Mouse (Mus musculus) kidney, adult 8-10 months (tissue): ENCODE results near the gene Sgf29.
"Not testable (repeated sequence)": the region's sequence is repeated elsewhere in the genome, so short reads cannot be mapped to it uniquely, and the experiment has no call there.

ENCODE experiments used
- DNase-seq, 2 experiments: peaks; one replicate each; pipeline ENCODE4 v3.0.0; 2022

Gene Sgf29

DNA sequence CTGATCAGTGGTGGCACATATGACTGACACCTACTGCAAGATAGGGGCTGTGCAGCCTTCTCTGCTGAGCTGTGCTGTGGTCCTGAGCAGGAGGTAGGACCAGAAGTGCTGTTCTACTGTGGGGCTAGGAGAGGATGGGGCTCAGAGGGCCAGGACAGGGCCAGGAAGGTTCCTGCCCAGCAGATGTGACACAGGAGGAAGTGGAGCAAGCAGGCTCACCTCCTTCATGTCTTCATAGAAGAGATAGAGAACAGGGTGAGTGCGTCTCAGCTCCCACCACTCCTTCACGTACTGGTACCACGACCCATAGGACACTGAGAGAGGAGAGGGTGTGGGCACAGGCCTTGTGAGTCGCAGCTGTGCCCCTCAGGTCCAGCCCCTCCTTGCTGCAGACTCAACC is 39.0 kb downstream of the Sgf29 start:
- DNase-seq = not testable (repeated sequence)

DNA sequence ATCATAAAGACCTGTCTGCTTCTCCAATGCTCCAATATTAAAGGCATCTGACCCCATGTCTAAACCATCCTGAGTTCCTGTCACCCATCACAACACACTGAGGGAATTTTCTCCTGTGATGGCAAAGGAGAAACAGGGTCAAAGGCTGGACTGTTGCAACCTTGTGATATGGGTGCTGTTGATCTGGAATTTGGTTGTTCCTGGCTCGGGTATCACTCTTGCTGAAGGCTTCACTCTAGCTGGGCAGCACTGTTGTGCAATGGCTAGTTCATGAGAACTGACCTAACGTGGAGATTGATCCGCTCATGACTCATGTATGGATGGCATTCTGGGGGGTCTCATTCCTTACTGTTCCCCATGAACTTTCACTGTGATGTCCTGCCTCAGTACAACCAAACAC is 39.9 kb downstream of the Sgf29 start:
- DNase-seq = no peak

DNA sequence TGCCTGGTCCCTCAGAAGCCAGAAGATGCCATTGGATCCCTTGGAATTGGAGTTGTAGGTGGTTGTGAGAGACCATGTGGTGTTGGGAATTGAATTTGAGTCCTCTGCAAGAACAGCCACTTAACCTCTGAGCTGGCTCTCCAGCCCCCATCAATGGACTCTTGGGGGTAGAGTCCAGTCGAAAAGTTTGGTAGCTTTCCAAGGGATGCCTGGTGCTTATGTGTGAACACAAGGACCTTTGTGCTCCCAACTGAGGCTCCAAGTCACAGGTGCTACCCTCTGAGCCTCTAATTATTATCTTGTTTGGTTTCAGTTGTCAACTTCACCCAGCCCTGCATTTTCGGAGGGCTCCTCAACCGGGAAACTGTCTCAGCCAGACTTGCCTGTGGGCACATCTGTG is 41.6 kb downstream of the Sgf29 start:
- DNase-seq = peak; percentile 66 to 88

DNA sequence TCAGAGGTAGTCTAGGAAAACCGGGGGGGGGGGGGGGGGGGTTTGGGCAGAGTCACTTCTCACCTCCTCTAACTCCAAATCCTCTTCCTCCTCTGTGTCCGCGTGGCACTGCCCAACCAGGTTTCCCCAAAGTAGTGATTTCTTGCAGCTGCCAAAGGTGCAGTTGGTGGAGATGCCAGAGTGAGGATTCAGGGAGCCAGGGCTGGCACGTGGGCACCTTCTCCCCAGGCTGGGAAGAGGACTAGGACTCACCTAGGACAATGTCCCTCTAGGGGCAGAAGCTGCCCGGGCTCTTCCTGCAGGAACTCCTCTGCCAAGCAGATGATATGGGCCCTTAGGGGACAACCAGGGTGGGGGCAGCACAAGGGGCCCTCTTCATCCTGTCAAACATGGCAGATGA is 42.6 kb downstream of the Sgf29 start:
- DNase-seq = no peak

DNA sequence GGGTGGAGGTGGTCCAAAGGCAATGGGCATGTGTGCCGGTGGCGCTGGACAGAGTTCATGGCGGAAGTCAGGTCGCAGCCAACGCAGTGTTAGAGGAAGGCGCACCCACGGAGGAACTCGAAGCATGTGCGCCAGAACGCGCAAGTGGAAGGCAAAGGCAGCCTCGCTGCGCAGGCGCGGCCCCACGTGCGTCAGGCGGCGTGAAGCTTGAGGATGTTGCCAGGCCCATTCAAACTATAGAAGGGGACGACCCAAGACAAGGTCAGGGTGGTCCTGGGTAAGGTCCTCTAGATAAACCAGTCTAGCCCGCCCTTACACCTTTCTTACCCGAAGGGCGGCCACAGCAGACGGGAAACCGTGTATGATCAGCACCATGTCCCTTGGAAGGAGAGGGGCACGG is 43.3 kb downstream of the Sgf29 start:
- DNase-seq = no peak

DNA sequence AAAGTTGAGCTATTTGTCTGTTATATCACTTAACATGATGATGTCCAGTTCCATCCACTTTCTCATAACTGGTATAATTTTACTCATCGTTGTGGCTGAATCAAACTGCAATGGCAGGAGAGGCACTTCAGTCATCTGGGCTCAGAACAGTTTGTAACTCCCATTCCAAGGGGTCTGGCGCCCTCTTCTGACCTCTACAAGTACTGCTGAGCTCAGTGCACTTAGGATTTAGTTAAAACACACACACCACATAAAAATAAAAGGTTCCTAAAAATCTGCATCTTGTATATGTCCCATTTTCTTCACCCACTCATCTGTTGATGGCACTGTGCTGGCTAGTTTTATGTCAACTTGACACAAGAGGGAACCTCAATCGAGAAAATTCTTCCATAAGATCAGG is 44.1 kb downstream of the Sgf29 start:
- DNase-seq = peak; percentile 81 to 93

DNA sequence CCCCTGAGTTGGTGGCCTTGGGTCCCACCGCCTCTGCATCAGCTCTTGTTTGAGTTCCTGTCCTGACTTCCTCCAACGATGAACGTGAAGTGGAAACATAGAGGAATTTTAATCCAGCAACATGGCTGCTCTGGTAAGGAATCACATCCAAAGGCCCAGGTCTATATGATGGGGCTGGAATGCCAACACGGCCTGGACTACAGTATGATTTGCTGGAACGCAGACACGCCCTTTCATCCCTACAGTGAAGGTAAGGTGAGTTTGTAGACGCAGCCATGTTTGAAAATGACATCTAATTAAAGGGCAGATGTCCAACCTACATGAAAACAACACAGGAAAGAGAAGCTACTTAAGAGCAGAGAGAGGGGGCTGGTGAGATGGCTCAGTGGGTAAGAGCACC is 44.7 kb downstream of the Sgf29 start:
- DNase-seq = no peak

DNA sequence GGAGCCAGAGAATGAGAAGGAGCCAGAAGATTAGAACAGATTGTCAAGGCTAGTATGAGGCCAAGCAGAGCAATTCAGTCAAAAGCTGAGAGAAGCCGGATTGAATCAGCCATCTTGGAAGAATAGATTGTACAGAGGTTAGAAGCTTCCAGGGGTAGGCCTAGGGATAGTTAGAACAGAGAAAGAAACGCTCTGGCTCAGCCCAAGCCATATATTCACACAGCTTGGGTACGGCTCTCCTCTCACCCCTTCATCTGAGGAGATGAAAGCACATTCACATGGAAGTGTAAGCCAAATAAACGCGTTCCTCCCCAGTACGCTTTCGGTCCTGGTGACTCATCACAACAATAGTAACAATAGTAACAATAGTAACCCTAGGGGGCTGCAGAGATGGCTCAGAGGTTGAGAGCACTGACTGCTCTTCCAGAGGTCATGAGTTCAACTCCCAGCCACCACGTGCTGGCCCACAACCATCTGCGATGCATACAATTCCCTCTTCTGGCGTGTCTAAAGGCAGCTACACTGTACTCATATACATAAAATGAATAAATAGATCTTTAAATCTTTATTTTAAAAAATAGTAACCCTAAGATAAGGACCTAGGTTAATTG is 45.4 kb downstream of the Sgf29 start:
- DNase-seq = no peak

DNA sequence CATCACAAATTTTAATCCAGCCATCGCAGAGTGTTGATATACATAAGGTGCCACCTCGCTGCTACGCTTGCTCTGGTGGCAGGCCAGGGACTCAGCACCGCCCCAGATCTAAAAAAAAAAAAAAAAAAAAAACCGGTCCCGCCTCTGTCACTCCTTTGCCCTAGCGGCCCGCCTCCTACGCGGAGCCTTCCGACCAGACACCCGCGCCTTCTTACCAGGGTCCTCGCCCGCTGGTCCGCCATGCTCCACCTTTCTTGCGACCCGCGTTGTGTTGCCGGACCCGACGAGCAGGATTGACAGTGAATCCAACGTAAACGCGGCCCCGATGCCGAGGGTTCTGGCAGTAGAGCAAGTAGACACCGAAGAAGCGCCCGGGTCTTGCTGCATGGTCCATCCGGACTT is 46.1 kb downstream of the Sgf29 start, which contains the start of gene Bola2:
TSS of gene Bola2 (plus strand) at position 192 of the 402 bp plus-strand sequence.
- peak; percentile 61 to 69 for DNase-seq

DNA sequence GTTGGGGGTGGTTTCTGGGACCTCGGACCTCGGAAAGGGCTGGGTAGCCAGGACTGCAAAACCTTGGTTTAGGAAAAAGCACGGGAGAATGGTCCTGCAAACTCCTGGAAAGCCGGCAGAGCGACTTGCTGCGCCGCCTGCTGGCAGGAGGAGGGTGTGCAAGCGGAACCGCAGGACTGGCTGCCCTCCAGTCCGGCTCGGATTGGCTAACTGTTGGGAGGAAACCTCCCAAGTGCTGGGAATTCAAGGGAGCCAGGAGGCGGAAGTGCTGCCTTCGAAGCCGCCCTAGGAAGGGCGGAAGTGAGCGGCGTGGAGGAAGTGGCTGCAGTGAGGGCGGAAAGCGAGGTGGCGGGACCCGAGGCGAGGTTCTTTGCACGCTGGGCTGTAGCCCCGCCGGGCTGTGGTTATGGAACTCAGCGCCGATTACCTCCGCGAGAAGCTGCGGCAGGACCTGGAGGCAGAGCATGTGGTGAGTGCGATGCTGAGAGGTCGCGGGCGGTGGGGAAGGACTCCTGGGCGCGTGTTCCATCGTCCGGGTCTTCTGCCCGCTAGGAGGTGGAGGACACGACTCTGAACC is 46.6 kb downstream of the Sgf29 start, which contains the start of gene Slx1b:
TSS of gene Slx1b (minus strand) at position 154 of the 577 bp plus-strand sequence.
- DNase-seq = peak; percentile 95 to 96

DNA sequence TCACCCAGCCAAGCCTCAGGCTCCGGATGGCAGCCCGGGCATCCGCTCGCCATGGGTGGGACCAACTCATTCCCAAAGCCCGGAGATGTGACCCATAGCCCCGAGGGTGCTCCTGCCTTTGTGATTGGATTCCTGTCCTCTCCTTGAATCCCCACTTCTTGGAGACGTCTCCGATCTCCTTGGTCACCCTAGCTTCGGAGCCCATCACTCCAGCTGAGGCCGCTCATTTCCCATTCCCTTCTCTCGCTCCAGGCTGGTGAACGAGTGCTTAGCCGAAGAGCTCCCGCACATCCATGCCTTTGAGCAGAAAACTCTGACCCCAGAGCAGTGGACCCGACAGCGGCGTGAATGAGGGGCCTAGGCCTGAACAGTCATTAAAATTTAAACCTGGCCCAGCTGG is 47.2 kb downstream of the Sgf29 start:
- no peak for DNase-seq

DNA sequence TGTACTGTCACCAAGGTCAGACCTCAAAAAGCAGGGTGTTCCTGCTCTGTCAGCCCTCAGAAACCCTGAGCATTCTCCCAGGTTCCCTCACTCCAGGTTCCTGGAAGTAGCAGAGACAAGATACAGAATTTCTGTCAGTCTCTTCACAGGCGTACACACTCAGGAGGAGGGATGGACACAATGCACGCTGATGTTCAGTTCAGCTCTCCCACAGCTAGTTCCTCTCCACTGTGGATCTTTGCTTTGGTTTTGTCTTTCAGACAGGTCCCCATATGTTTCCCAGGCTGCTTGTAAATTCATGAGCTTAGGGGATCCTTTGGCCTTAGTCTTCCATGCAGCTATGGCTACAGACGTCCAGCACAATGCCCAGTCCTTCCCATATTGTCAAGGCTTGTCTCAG is 47.8 kb downstream of the Sgf29 start:
- DNase-seq = no peak

DNA sequence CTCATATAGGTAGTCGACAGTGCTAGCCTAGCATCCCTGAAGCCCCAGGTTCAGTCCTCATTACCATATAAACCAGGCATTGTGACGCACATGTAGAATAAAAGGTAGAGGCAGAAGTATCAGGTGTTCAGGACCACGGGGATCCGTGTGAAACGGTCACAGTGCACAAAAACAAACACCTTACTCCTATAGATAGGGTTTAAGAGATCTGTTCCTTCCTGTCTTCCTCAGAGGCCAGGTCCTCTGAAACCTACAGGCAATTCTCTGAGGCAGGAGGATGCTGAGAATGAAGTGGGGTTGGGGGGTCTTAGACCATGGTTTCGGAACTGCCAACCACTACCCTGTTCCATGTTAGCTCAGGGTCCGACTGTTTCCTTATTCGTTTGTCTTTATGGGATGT is 48.7 kb downstream of the Sgf29 start:
- DNase-seq = no peak

DNA sequence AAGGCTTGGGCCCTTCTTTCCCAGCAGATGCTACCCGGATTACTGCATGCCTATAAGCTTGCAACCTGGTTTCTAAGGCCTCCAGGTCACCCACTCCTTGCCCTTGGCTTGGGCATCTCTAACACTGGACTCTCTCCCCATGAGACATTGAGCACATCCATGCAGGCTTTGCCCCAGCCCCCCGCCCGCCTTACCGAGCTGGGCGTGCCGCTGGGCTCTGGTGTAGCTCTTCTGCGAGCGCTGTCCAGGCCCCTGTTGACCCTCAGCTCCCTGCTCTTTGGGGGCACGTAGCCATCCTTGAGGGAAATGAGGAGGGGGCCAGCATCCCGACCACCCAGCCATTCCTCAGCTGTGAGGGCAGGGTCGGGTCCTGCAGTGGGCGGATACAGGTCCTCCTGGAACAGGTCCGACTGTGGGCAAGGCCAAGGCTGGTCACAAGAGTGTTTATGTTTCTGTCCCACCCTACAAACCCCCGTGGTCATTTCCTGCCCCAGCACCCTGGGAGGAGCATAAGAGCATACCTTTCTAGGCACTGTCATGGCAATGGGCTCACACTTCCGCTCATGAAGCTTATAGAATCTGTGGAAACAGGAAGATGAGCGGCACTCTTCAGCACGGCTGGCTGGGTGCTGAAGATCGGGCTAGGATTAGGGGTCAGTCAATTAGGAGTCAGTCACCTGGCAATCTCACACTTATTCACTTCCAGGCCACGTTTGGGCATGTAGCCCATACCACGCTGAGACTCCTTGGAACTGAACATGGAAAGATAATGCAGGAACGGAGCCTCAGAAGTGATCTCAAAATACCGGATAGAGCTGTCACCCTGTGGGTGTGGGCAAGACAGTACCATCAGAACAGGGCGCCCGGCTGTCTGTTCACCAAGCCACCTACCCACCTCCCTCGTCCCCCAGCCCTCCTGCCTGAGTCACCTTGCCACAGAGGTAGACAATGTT is 51.2 kb downstream of the Sgf29 start:
- DNase-seq = no peak

DNA sequence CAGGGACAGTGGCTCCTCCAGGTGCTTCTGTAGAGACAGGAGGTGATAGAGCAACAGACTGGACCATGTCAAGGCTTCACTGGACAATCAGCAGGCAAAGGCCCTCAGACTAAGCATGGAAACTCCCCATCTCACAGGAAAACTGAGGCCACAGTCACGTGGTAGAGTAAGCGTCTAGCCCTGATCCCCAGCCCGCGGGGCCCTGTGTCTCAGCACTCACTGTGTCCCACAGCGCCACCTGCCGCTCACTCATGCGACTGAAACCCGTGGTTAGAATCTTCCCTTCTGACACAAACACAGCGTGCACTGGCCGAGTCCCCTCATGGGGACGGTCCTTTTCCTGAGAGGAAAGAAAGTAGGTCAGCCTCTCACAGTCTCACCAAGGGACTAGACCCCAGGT is 52.0 kb downstream of the Sgf29 start:
- DNase-seq = peak; percentile 76 to 89

DNA sequence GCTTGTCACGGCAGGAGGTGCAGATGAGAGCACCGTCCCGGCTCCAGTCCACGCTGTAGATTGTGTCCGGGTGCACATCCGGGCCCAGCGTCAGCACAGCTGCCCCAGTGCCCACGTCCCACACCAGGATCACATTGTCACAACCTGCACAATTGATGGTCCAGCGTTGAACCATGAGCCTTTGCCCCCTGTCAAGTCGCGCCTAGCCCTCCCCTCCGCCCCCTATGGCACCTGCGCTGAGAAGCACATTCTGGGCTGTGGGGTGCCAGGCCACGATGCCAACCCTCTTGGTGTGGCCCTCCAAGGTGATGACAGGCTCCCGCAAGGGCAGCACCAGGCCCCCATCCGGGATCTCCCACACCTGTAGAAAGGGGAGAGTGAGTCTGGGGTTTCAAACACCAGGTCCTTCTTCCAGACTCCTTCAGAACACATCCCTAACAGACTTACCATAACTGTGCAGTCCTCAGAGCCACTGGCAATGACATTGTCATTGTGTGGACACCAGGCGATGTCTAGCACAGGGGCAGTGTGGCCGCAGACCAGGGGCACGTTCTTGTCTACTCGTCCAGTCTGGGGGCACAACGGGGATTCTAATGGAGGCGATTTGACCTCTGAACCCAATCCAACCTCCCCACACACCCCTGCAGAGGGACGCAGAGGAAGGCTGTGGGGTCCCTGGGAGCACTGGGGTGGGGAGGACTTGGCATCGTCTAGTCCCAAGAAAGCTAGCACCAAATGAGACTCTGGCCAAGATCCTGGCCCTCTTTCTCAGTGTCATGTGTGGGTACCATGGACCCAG is 52.6 kb downstream of the Sgf29 start:
- DNase-seq = no peak

DNA sequence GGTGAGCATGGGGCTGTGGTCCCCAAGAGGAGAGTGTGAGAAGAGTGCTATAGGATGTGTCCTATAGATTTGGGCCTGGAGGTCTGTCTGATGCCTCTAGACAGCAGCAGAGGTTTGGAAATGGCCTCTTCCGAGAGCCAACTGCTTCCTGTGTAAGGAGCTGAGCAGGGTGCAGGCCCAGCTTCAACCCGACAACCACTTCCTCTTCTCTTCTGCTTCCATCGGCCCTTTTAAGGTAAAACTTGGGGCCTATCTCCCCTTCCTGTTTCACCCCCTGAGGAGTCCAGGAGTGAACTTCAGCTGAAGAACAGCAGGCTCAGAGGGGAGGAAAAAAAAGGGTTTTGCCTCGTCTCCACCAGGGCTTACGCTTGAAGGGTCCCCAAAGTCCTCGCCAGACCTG is 53.2 kb downstream of the Sgf29 start:
- DNase-seq = no peak

DNA sequence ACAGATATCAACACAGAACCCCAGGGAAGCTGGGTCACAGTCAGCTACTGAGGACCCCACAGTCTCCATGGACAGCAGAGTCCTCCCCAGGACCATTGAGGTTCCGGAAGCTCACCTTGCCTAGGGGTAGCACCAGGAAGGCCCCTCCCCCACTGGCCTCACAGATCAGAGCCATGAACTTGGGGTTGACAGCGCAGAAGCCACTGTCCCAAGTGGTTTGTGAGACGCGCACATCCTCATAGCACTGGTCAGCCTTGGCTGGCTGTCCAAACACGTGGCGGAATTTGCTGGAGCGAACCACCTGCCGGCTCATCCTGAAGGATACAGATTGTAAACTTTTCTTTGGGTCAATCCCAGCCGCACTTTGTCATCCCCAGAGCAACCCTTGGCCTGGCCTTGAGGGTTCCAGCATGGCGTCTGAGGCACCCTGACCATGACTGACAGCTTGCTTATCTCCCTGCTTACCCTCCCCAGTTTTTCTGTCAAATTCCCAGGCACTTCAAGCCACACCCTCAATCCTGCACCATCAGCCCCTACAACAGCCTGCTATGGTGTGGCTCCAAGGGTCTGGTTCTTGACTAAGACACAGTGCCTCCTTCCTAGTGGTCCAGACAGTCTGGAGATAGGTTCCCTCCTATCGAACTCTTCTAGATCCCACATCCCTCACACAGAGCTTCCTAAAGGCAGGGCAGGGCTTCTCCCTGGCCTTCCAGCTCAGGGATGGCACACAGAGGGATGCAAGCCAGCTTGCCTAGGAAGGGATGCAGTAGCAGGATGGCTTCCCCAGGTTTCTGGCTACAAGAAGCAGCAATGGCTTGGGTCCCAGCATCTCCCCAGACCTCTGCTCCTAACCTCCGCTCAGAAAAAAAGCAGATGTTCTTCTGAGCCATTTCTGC is 54.0 kb downstream of the Sgf29 start:
- DNase-seq = no peak

DNA sequence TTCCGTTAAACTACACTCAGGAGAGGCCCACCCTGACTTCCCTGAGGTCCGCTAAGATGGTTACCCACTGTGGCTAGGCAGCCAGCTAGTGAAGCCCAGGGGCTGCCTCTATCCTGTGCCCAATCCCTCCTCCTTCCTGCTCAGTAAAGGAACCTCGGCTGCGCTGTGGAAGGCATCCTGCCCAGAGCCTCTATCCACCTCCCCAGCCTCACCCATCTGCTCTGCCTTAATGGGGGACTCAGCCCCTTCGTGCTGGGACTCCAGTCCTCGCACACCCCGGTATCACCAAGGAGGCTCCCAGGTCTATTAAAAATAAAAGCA is 54.6 kb downstream of the Sgf29 start:
- no peak for DNase-seq

DNA sequence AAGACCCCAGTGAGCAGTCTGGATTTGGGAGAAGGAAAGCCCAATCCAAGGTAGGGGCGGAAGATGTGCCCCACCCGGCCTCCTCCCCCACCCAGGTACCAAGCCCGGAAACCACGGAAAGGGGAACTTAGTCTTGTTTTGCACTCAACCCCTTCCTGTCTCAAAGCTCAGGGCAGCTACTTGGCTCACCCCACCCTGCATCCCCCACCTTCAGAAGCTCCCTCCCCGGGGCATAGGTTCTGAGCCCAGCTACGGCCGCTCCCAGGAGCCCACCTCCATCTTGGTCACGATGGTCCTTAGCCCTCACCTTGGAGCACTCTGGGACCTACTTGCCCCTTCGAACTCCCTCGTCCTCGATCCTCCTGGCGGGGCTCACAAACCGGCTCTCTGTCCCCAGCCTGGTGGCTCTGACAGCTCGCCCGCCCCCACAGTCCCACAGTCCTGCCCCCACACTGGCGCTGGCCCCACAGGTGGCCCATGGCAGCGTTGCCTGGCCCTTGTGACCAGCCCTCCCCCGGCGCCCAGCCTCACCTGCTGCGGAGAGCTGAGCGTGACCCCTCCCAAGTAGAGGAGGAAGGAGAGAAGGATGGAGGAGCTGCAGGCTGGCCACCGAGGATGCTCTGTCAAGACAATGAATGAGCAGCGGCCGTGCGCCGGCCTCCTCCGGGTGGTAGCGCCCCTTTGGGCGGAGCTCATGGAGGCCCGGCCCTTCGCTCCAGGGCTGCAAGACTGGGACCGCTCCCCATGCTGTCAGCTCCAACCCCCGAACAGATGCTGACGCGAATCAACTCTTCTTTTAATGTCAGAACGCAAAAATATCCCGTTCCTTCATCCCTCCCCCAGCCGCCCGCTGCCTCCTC is 55.2 kb downstream of the Sgf29 start:
- no peak for DNase-seq
